Mouse (Mus musculus) ES-Bruce4 (cell line): Measurements from ENCODE around the gene Cxcl17. TPM values are rescaled to one million over a fixed set of nuclear protein-coding genes. Genes with fewer than 3 reads are reported as not detected.

Experiments used
- H3K27ac ChIP-seq: 2 replicates; pipeline ENCODE4 v1.5.1; 2012; ENCODE audit warnings: low read length, inconsistent platforms; ENCODE audit not compliant: insufficient read depth
- H3K27me3 ChIP-seq: 2 replicates; pipeline ENCODE4 v1.6.1; 2012; ENCODE audit warnings: mild to moderate bottlenecking, low read length, inconsistent platforms; ENCODE audit not compliant: control insufficient read depth, poor library complexity, insufficient read depth, severe bottlenecking
- H3K36me3 ChIP-seq: 2 replicates; pipeline ENCODE4 v1.6.1; 2012; ENCODE audit warnings: inconsistent platforms, mild to moderate bottlenecking, low read length, moderate library complexity; ENCODE audit not compliant: control insufficient read depth, poor library complexity, insufficient read depth, severe bottlenecking
- H3K4me1 ChIP-seq: one replicate; pipeline ENCODE4 v1.8.1; 2011; ENCODE audit warnings: low read length; ENCODE audit not compliant: control insufficient read depth, insufficient read depth
- H3K4me3 ChIP-seq: 2 replicates; pipeline ENCODE4 v1.5.1; 2011; ENCODE audit warnings: low read depth, mild to moderate bottlenecking, low read length
- H3K9ac ChIP-seq: 2 replicates; pipeline ENCODE4 v1.6.1; 2012; ENCODE audit warnings: low read depth, mild to moderate bottlenecking, inconsistent platforms; ENCODE audit not compliant: poor library complexity, severe bottlenecking
- H3K9me3 ChIP-seq: replicated peaks from 2 replicates; pipeline ENCODE4 v1.6.1; 2012; ENCODE audit warnings: mild to moderate bottlenecking, low read length, inconsistent platforms; ENCODE audit not compliant: control insufficient read depth, poor library complexity, insufficient read depth, severe bottlenecking
- CTCF ChIP-seq: IDR thresholded peaks from one replicate; pipeline ENCODE4 v1.8.1; 2011; ENCODE audit warnings: low read depth, low read length
- EP300 ChIP-seq: IDR thresholded peaks from 2 replicates; pipeline ENCODE4 v1.6.1; 2011; ENCODE audit warnings: low read depth, low read length; ENCODE audit not compliant: insufficient read depth
- POLR2A ChIP-seq: IDR thresholded peaks from one replicate; pipeline ENCODE4 v1.8.1; 2011; ENCODE audit warnings: low read length; ENCODE audit not compliant: insufficient read depth
- polyA plus RNA-seq: library from polyadenylated mRNA; stranded (reverse); fragments of >200 nt; gene quantifications from 2 replicates; pipeline ENCODE4 v1.2.4, GENCODE M21; 2011; ENCODE audit warnings: low read depth; ENCODE audit not compliant: missing spikeins, insufficient read depth, insufficient read length

The Cxcl17 gene
- polyA plus RNA-seq, 1 experiment = not detected

GRCm38 (mm10) chr7:25392851-25393250 is 19.8 kb downstream of the Cxcl17 start:
- no peak overlapping the region for H3K9ac ChIP-seq
- H3K27ac ChIP-seq = no peak overlapping the region
- no peaks in the 10 kb centered on the region for H3K27me3 ChIP-seq
- H3K4me3 ChIP-seq = no peak overlapping the region
- TF ChIP-seq CTCF (no peak), POLR2A (no peak), EP300 (no peak)
- no peaks in the 10 kb centered on the region for H3K36me3 ChIP-seq
- H3K9me3 ChIP-seq = no peaks in the 10 kb centered on the region
- no peaks in the 10 kb centered on the region for H3K4me1 ChIP-seq

- TF ChIP-seq POLR2A (no peak), EP300 (no peak), CTCF (no peak)
- no peaks in the 10 kb centered on the region for H3K27me3 ChIP-seq
- no peak overlapping the region for H3K27ac ChIP-seq
- no peaks in the 10 kb centered on the region for H3K4me1 ChIP-seq
- H3K9me3 ChIP-seq = no peaks in the 10 kb centered on the region
- H3K36me3 ChIP-seq = no peaks in the 10 kb centered on the region
- H3K4me3 ChIP-seq = no peak overlapping the region
- no peak overlapping the region for H3K9ac ChIP-seq
Observed at GRCm38 (mm10) chr7:25391856-25392453, 20.7 kb downstream of the Cxcl17 start.

GRCm38 (mm10) chr7:25390986-25391385 is 21.7 kb downstream of the Cxcl17 start:
- no peak overlapping the region for H3K27ac ChIP-seq
- H3K4me1 ChIP-seq = no peaks in the 10 kb centered on the region
- no peaks in the 10 kb centered on the region for H3K27me3 ChIP-seq
- H3K9ac ChIP-seq = no peak overlapping the region
- no peaks in the 10 kb centered on the region for H3K9me3 ChIP-seq
- TF ChIP-seq CTCF (no peak), POLR2A (no peak), EP300 (no peak)
- H3K4me3 ChIP-seq = no peak overlapping the region
- H3K36me3 ChIP-seq = no peaks in the 10 kb centered on the region

- no peak overlapping the region for H3K4me3 ChIP-seq
- no peaks in the 10 kb centered on the region for H3K36me3 ChIP-seq
- H3K9me3 ChIP-seq = no peaks in the 10 kb centered on the region
- no peaks in the 10 kb centered on the region for H3K4me1 ChIP-seq
- H3K9ac ChIP-seq = no peak overlapping the region
- H3K27me3 ChIP-seq = no peaks in the 10 kb centered on the region
- no peak for TF ChIP-seq POLR2A
- no peak for TF ChIP-seq CTCF
- TF ChIP-seq EP300 = no peak
- no peak overlapping the region for H3K27ac ChIP-seq
Observed at GRCm38 (mm10) chr7:25390054-25390770, 22.5 kb downstream of the Cxcl17 start.

- Histone ChIP-seq H3K9me3 (no peaks in the 10 kb centered on the region), H3K4me1 (no peaks in the 10 kb centered on the region), H3K36me3 (no peaks in the 10 kb centered on the region), H3K27me3 (no peaks in the 10 kb centered on the region), H3K9ac (no peak overlapping the region), H3K4me3 (no peak overlapping the region), H3K27ac (no peak overlapping the region)
- TF ChIP-seq POLR2A = no peak
- no peak for TF ChIP-seq EP300
- TF ChIP-seq CTCF = no peak
Observed at GRCm38 (mm10) chr7:25388916-25389315, 23.8 kb downstream of the Cxcl17 start.

GRCm38 (mm10) chr7:25387811-25388440 is 24.8 kb downstream of the Cxcl17 start:
- Histone ChIP-seq H3K27ac (no peak overlapping the region), H3K4me1 (no peaks in the 10 kb centered on the region), H3K27me3 (no peaks in the 10 kb centered on the region), H3K9me3 (no peaks in the 10 kb centered on the region), H3K36me3 (no peaks in the 10 kb centered on the region), H3K4me3 (no peak overlapping the region), H3K9ac (no peak overlapping the region)
- no peak for TF ChIP-seq CTCF
- TF ChIP-seq POLR2A = no peak
- no peak for TF ChIP-seq EP300
